Mouse (Mus musculus) olfactory bulb, adult 2 months (tissue): ENCODE results near the gene Etl4.

ENCODE experiments used
- CTCF ChIP-seq: fragments of 200-500 bp; IDR thresholded peaks from 2 replicates; pipeline ENCODE4 v1.5.1; 2012; ENCODE audit warnings: low read depth, mild to moderate bottlenecking, low read length, moderate library complexity; ENCODE audit not compliant: insufficient read depth
- POLR2A ChIP-seq: fragments of 200-500 bp; IDR thresholded peaks from 2 replicates; pipeline ENCODE4 v1.6.1; 2012; ENCODE audit warnings: mild to moderate bottlenecking, low read depth, low read length, moderate library complexity; ENCODE audit not compliant: insufficient read depth

DNA sequence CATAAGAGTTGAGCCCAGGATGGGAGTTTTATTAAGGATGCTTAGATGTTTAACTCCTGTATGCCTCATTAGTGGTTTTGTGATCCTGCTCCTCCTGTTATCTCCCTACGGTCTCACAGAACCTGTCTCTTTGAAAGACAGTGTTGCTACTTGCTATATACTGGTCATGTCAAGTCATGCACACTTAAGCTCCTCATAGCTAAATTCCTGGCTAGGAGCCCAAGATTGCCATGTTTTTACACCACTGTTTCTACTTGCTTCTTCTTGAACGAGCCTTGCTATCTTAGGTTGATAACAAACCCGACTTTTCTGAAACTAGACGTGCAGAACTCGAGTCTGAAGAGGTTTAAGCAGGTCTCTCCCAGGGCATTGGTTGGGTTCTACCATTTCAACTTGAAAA lies 710.3 kb downstream of the Etl4 start:
- TF ChIP-seq CTCF (no peak), POLR2A (no peak)
